Mouse (Mus musculus): ENCODE measurements around the gene Gm3424. TPM values are rescaled to one million over a fixed set of nuclear protein-coding genes. Genes with fewer than 3 reads are reported as not detected.
"Not testable (repeated sequence)": the region's sequence is repeated elsewhere in the genome, so short reads cannot be mapped to it uniquely, and the experiment has no call there.

Gm3424 gene
- not detected in 2 replicates for polyA plus RNA-seq (2014; fragmentation: Nextera tagmentation; extraction: Ambion mirVana)

- no CpG with 5 or more reads among the region's 3 CpGs for WGBS
- ATAC-seq (replicated peaks; ENCODE audit: low FRiP score, low TSS enrichment, low read depth) = not testable (repeated sequence)
These were observed at the start of gene Gm3424 for GRCm38 (mm10) chr14:5830229-5830628. TSS of gene Gm3424 (minus strand) at chr14:5830329.

GRCm38 (mm10) chr14:5879791-5880190, 49.7 kb upstream of the Gm3424 start:
- 4% methylated on average over 15 of the region's 28 CpGs for WGBS
- H3K4me2 ChIP-seq (ENCODE audit: low read length) = peak overlapping the region; percentile 48
- H3K9me3 ChIP-seq (ENCODE audit: control insufficient read depth, low read length); H3K27ac ChIP-seq (ENCODE audit: low read depth); H3K27me3 ChIP-seq (replicated peaks; ENCODE audit: control insufficient read depth, insufficient read depth, low read length); H3K4me1 ChIP-seq (replicated peaks; ENCODE audit: control insufficient read depth, insufficient read depth, low read length); ATAC-seq (replicated peaks; ENCODE audit: low FRiP score, low TSS enrichment, low read depth); H3K9ac ChIP-seq (ENCODE audit: low read length); H3K36me3 ChIP-seq (ENCODE audit: control insufficient read depth, insufficient read depth, low read length): not testable (repeated sequence)
- DNase-seq (ENCODE audit: low spot score) = peak; percentile 54
- peak overlapping the region; percentile 26 for H3K4me3 ChIP-seq (ENCODE audit: low read depth, low read length)

More at GRCm38 (mm10) chr14:5830229-5830628, at the start of gene Gm3424:
- H3K9ac ChIP-seq (ENCODE audit: low read length); H3K4me2 ChIP-seq (ENCODE audit: low read length); H3K4me3 ChIP-seq (ENCODE audit: low read depth, low read length); H3K36me3 ChIP-seq (ENCODE audit: control insufficient read depth, insufficient read depth, low read length); H3K9me3 ChIP-seq (ENCODE audit: control insufficient read depth, low read length); H3K27ac ChIP-seq (ENCODE audit: low read depth); DNase-seq (ENCODE audit: low spot score); H3K4me1 ChIP-seq (replicated peaks; ENCODE audit: control insufficient read depth, insufficient read depth, low read length); H3K27me3 ChIP-seq (replicated peaks; ENCODE audit: control insufficient read depth, insufficient read depth, low read length): not testable (repeated sequence)

GRCm38 (mm10) chr14:5879136-5879535, 49.0 kb upstream of the Gm3424 start:
- not testable (repeated sequence) for ATAC-seq (replicated peaks; ENCODE audit: low FRiP score, low TSS enrichment, low read depth); H3K4me3 ChIP-seq (ENCODE audit: low read depth, low read length); H3K27ac ChIP-seq (ENCODE audit: low read depth); H3K27me3 ChIP-seq (replicated peaks; ENCODE audit: control insufficient read depth, insufficient read depth, low read length); H3K4me2 ChIP-seq (ENCODE audit: low read length); H3K9me3 ChIP-seq (ENCODE audit: control insufficient read depth, low read length); H3K4me1 ChIP-seq (replicated peaks; ENCODE audit: control insufficient read depth, insufficient read depth, low read length); H3K36me3 ChIP-seq (ENCODE audit: control insufficient read depth, insufficient read depth, low read length); H3K9ac ChIP-seq (ENCODE audit: low read length)
- peak; percentile 75 for DNase-seq (ENCODE audit: low spot score)
- WGBS = 6% methylated on average over 5 of the region's 11 CpGs

- not testable (repeated sequence) for DNase-seq (ENCODE audit: low spot score)
These were observed 25.8 kb upstream of the Gm3424 start for GRCm38 (mm10) chr14:5855911-5856310.

GRCm38 (mm10) chr14:5812699-5813356, 17.3 kb downstream of the Gm3424 start:
- not testable (repeated sequence) for H3K27me3 ChIP-seq (replicated peaks; ENCODE audit: control insufficient read depth, insufficient read depth, low read length); H3K4me3 ChIP-seq (ENCODE audit: low read depth, low read length); H3K27ac ChIP-seq (ENCODE audit: low read depth); H3K9me3 ChIP-seq (ENCODE audit: control insufficient read depth, low read length); H3K36me3 ChIP-seq (ENCODE audit: control insufficient read depth, insufficient read depth, low read length); H3K4me2 ChIP-seq (ENCODE audit: low read length); H3K9ac ChIP-seq (ENCODE audit: low read length); H3K4me1 ChIP-seq (replicated peaks; ENCODE audit: control insufficient read depth, insufficient read depth, low read length); DNase-seq (ENCODE audit: low spot score)
- peak; percentile 76; the same call in 1 of the 2 replicates for ATAC-seq (replicated peaks; ENCODE audit: low FRiP score, low TSS enrichment, low read depth)
- no CpG with 5 or more reads among the region's 47 CpGs for WGBS

More at GRCm38 (mm10) chr14:5855911-5856310, 25.8 kb upstream of the Gm3424 start:
- H3K9me3 ChIP-seq (ENCODE audit: control insufficient read depth, low read length); H3K27ac ChIP-seq (ENCODE audit: low read depth); H3K36me3 ChIP-seq (ENCODE audit: control insufficient read depth, insufficient read depth, low read length); H3K9ac ChIP-seq (ENCODE audit: low read length); H3K4me1 ChIP-seq (replicated peaks; ENCODE audit: control insufficient read depth, insufficient read depth, low read length); H3K4me2 ChIP-seq (ENCODE audit: low read length); ATAC-seq (replicated peaks; ENCODE audit: low FRiP score, low TSS enrichment, low read depth); H3K27me3 ChIP-seq (replicated peaks; ENCODE audit: control insufficient read depth, insufficient read depth, low read length); H3K4me3 ChIP-seq (ENCODE audit: low read depth, low read length): not testable (repeated sequence)
- 72% methylated on average over 3 of the region's 3 CpGs for WGBS

- not testable (repeated sequence) for ATAC-seq (replicated peaks; ENCODE audit: low FRiP score, low TSS enrichment, low read depth); H3K9me3 ChIP-seq (ENCODE audit: control insufficient read depth, low read length); H3K4me1 ChIP-seq (replicated peaks; ENCODE audit: control insufficient read depth, insufficient read depth, low read length); H3K27ac ChIP-seq (ENCODE audit: low read depth); H3K4me3 ChIP-seq (ENCODE audit: low read depth, low read length); H3K27me3 ChIP-seq (replicated peaks; ENCODE audit: control insufficient read depth, insufficient read depth, low read length); DNase-seq (ENCODE audit: low spot score); H3K9ac ChIP-seq (ENCODE audit: low read length); H3K4me2 ChIP-seq (ENCODE audit: low read length); H3K36me3 ChIP-seq (ENCODE audit: control insufficient read depth, insufficient read depth, low read length)
- WGBS = no CpG with 5 or more reads among the region's 3 CpGs
These were observed 22.2 kb downstream of the Gm3424 start, which contains the start of gene Gm3383 for GRCm38 (mm10) chr14:5807882-5808281. TSS of gene Gm3383 (minus strand) at chr14:5807982.

Other genes starting within 250 kb of the Gm3424 start
- gene Gm8265, start 197.3 kb downstream of the Gm3424 start, polyA plus RNA-seq (2014; fragmentation: Nextera tagmentation; extraction: Ambion mirVana) = not detected in 2 replicates
- not detected in 2 replicates for gene Gm9603, start 142.9 kb downstream of the Gm3424 start, polyA plus RNA-seq (2014; fragmentation: Nextera tagmentation; extraction: Ambion mirVana)
- not detected in 2 replicates for gene Gm3373, start 88.8 kb downstream of the Gm3424 start, polyA plus RNA-seq (2014; fragmentation: Nextera tagmentation; extraction: Ambion mirVana)
- 0.89 and 1.4 TPM in 2 replicates for gene Gm3383, start 22.3 kb downstream of the Gm3424 start, polyA plus RNA-seq (2014; fragmentation: Nextera tagmentation; extraction: Ambion mirVana)
- not detected in 2 replicates for gene Gm8237, start 50.1 kb upstream of the Gm3424 start, polyA plus RNA-seq (2014; fragmentation: Nextera tagmentation; extraction: Ambion mirVana)
- 0.64 and 1.0 TPM in 2 replicates for gene Gm3248, start 131.4 kb upstream of the Gm3424 start, polyA plus RNA-seq (2014; fragmentation: Nextera tagmentation; extraction: Ambion mirVana)
- not detected in 2 replicates for gene Gm3453, start 148.8 kb upstream of the Gm3424 start, polyA plus RNA-seq (2014; fragmentation: Nextera tagmentation; extraction: Ambion mirVana)
- not detected in 2 replicates for gene Gm6337, start 227.9 kb upstream of the Gm3424 start, polyA plus RNA-seq (2014; fragmentation: Nextera tagmentation; extraction: Ambion mirVana)